Comparison of ENCODE assay signal across 9 mouse cellular contexts in the genomic region with DNA sequence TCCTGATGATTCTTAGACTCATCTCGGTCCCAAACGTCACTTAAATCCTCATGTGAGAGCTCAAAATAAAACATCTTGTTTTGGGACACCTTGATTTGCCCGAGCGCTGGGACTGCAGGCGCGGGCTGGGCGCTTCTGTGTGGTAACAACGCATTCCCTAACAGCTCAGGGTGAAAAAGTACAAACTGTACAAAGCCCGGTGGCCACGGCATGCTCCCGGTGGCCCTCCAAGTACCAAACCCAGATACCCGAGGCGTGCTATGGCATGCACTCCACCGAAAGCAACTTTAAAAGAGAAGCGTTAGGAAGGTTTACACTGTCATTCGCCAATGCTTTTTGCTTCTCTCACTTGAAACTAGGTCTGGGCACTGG. TPM values are rescaled to one million over a fixed set of nuclear protein-coding genes. Genes with fewer than 3 reads are reported as not detected.
DNase-seq lines count a peak whose midpoint lies in the region; ATAC-seq lines count a peak whose summit lies in the region.
"Had no signal": no experiment of that assay in that cellular context is flagged by ENCODE, and none has a peak within 500 bp of the region (broad histone marks: within the 10 kb centered on the region; RNA-seq: fewer than 3 reads in every experiment).

No protein-coding gene starts in this region.

- H3K9me3 ChIP-seq in heart, embryonic 11.5 days (replicated peaks; ENCODE audit: control insufficient read depth, low read length): peaks cover 4% of the 10 kb centered on the region
- H3K9me3 ChIP-seq in hindbrain, embryonic 15.5 days: no peaks in the 10 kb centered on the region

- peak overlapping the region; percentile 92 for H3K4me2 ChIP-seq in heart, embryonic 11.5 days
- peak overlapping the region; percentile 64 for H3K4me2 ChIP-seq in hindbrain, embryonic 15.5 days

- WGBS in heart, embryonic 11.5 days (ENCODE audit: insufficient replicate concordance): 7% methylated on average over 16 of the region's 16 CpGs
- 14% methylated on average over 16 of the region's 16 CpGs for WGBS in hindbrain, embryonic 15.5 days

- ATAC-seq in heart, embryonic 11.5 days (replicated peaks; ENCODE audit: insufficient number of reproducible peaks, low FRiP score, low TSS enrichment): no peak
- ATAC-seq in hindbrain, embryonic 15.5 days (ENCODE audit: low FRiP score, low read depth): no peak
- ATAC-seq in megakaryocyte progenitor cell, adult 5-6 weeks (replicated peaks; ENCODE audit: poor library complexity): peak; percentile 8; the same call in 1 of the 2 replicates

- no peak for DNase-seq in heart, adult 11 months
- no peak for DNase-seq in ovary, postnatal 14 days (ENCODE audit: low spot score)
- no peak for DNase-seq in cerebellum, adult 8-10 months
- no peak for DNase-seq in ovary, adult 18-20 months (ENCODE audit: low spot score)

- H3K36me3 ChIP-seq in heart, embryonic 11.5 days (ENCODE audit: control insufficient read depth, insufficient read depth, low read length): no peaks in the 10 kb centered on the region
- H3K36me3 ChIP-seq in hindbrain, embryonic 15.5 days: no peaks in the 10 kb centered on the region

- peak overlapping the region; percentile 55 for H3K4me3 ChIP-seq in heart, embryonic 11.5 days (ENCODE audit: low read depth, low read length)
- H3K4me3 ChIP-seq in brown adipose tissue, adult 24 weeks (ENCODE audit: insufficient read depth, low read depth, low read length): peak overlapping the region; percentile 70
- H3K4me3 ChIP-seq in hindbrain, embryonic 15.5 days: peak overlapping the region; percentile 43

- H3K9ac ChIP-seq in heart, embryonic 11.5 days (ENCODE audit: low read depth, low read length): peak overlapping the region; percentile 56
- H3K9ac ChIP-seq in hindbrain, embryonic 15.5 days: no peak overlapping the region

- peaks cover 18% of the 10 kb centered on the region for H3K4me1 ChIP-seq in heart, embryonic 11.5 days (ENCODE audit: control insufficient read depth, insufficient read depth, low read length)
- peaks cover 5% of the 10 kb centered on the region; the same call in 1 of the 2 replicates for H3K4me1 ChIP-seq in brown adipose tissue, adult 24 weeks (ENCODE audit: control insufficient read depth, insufficient read depth, insufficient read length, low read length)
- H3K4me1 ChIP-seq in hindbrain, embryonic 15.5 days (replicated peaks): peaks cover 26% of the 10 kb centered on the region

- peaks cover 51% of the 10 kb centered on the region for H3K27me3 ChIP-seq in heart, embryonic 11.5 days (ENCODE audit: control insufficient read depth, insufficient read depth, low read length)
- peaks cover 53% of the 10 kb centered on the region for H3K27me3 ChIP-seq in hindbrain, embryonic 15.5 days

- H3K27ac ChIP-seq in heart, embryonic 11.5 days (ENCODE audit: low read depth, low read length): no peak overlapping the region
- H3K27ac ChIP-seq in brown adipose tissue, adult 24 weeks (replicated peaks; ENCODE audit: low read depth, low read length): peak overlapping the region; percentile 66; the same call in 1 of the 2 replicates
- H3K27ac ChIP-seq in hindbrain, embryonic 15.5 days (replicated peaks): no peak overlapping the region
- H3K27ac ChIP-seq: macrophage had no signal

RNA-seq across cellular contexts. Expression of a gene that starts 0.5 kb away (rescaled TPM):
- polyA plus RNA-seq in heart, embryonic 11.5 days (2014; fragmentation: Nextera tagmentation; extraction: Ambion mirVana): 38.7 TPM in 2 replicates
- polyA plus RNA-seq in brown adipose tissue, adult 24 weeks (2012; ENCODE audit: insufficient read depth, insufficient read length, missing spikeins): 40.6 and 47.3 TPM in 2 replicates
- 19.9 and 22.2 TPM in 2 replicates for polyA plus RNA-seq in hindbrain, embryonic 15.5 days (2015; fragmentation: Nextera tagmentation; extraction: Ambion mirVana)
- not detected in 2 replicates for total RNA-seq in megakaryocyte progenitor cell, adult 5-6 weeks (2015)
- 0.29 TPM in 1 of 2 replicates, not detected in the other for total RNA-seq in megakaryocyte progenitor cell, adult 5-6 weeks (2017)
